Mouse (Mus musculus): ENCODE measurements around the gene Dab2ip.

- TF ChIP-seq MYC (IDR thresholded peaks at IDR 0.05; ENCODE audit: low read depth, low read length) (no peak), CHD1 (IDR thresholded peaks at IDR 0.05; ENCODE audit: low read depth, low read length) (no peak), JUND (conservative IDR thresholded peaks at IDR 0.05; ENCODE audit: low read depth, low read length) (no peak), CTCF (conservative IDR thresholded peaks at IDR 0.05 in 1 of 2, IDR thresholded peaks at IDR 0.05 in 1 of 2; ENCODE audit: low read depth in 2 of 2, low read length in 2 of 2) (no peak), RAD21 (IDR thresholded peaks at IDR 0.05; ENCODE audit: low read depth, low read length) (no peak), E2F4 (IDR thresholded peaks at IDR 0.05; ENCODE audit: insufficient replicate concordance, low read depth, low read length) (no peak), MAX (IDR thresholded peaks at IDR 0.05; ENCODE audit: low read length) (no peak), POLR2A (IDR thresholded peaks at IDR 0.05; ENCODE audit: low read depth, low read length) (no peak), MAFK (IDR thresholded peaks at IDR 0.05; ENCODE audit: insufficient replicate concordance, low read length) (no peak), POLR2AphosphoS2 (IDR thresholded peaks at IDR 0.05; ENCODE audit: low read depth, low read length) (no peak), UBTF (IDR thresholded peaks at IDR 0.05; ENCODE audit: low read depth, low read length) (no peak), USF1 (IDR thresholded peaks at IDR 0.05; ENCODE audit: low read depth, low read length) (no peak), ETS1 (conservative IDR thresholded peaks at IDR 0.05; ENCODE audit: low read depth, low read length) (no peak), ZMIZ1 (IDR thresholded peaks at IDR 0.05; ENCODE audit: low read depth, low read length) (no peak)
Measured at GRCm38 (mm10) chr2:35739669-35740254, 181.7 kb downstream of the Dab2ip start.
